Mouse (Mus musculus) adrenal gland, postnatal 14 days (tissue): ENCODE measurements around the gene Dynlt1c. TPM values are rescaled to one million over a fixed set of nuclear protein-coding genes. Genes with fewer than 3 reads are reported as not detected.
"Not testable (repeated sequence)": the region's sequence is repeated elsewhere in the genome, so short reads cannot be mapped to it uniquely, and the experiment has no call there.

ENCODE experiments used
- DNase-seq: peaks from one replicate; pipeline ENCODE4 v3.0.0; 2021; ENCODE audit warnings: mixed read lengths
- long read RNA-seq, 2 experiments: library from polyadenylated mRNA; stranded (forward); transcript quantifications; one replicate each; pipeline ENCODE4 v2.0.0; 2021
- total RNA-seq: library from RNA; stranded (reverse); gene quantifications from 2 replicates; pipeline ENCODE4 v1.2.3, GENCODE M21; 2021

Gene Dynlt1c
- total RNA-seq: 9.2 and 16.4 TPM in 2 replicates
- long read RNA-seq, experiment 1, transcript Dynlt1c-201 (5 exons, 2,589 nt): major isoform, 131 of 180 reads
- long read RNA-seq, experiment 1, partial matches to known transcripts: 38 of 180 reads
- long read RNA-seq, experiment 1, other reads (novel, unspliced or antisense): 7 of 180 reads
- long read RNA-seq, experiment 2, transcript Dynlt1c-201 (5 exons, 2,589 nt): major isoform, 115 of 163 reads
- long read RNA-seq, experiment 2, partial matches to known transcripts: 40 of 163 reads
- long read RNA-seq, experiment 2, other reads (novel, unspliced or antisense): 8 of 163 reads

DNA sequence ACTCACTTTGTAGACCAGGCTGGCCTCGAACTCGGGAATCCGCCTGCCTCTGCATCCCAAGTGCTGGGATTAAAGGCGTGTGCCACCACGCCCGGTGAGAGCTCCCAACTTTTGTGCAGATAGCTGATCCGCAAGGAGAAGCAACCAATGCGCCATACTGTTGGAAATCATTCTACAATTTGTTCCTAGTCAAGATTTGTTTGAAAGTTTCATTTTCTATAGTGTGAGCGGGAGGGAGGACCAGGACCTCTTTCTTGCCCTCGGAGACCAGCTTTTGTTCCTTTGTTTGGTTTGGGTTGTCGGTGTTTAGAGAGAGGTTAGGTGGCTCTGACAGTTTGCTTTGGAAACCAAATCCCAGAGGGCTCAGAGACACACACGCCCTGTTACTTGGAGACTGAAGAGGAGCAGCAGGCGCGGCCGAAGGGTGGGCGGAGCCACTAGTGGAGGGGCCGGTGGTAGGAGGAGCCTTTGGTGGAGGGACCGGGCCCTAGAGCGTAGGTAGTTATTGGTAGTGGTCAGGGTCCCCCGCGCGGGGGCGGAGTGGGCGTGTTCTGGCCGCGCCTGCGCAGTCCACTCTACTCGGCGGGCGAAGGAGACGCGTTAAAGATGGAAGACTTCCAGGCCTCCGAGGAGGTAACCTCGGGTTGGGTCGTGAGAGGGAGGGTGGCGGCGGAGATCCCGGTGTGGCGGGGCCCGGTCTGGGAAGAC, at the start of gene Dynlt1c:
Gene Dynlt1c, plus strand, starts transcription at position 468 of the 708 bp plus-strand sequence.
- DNase-seq: peak; percentile 82

DNA sequence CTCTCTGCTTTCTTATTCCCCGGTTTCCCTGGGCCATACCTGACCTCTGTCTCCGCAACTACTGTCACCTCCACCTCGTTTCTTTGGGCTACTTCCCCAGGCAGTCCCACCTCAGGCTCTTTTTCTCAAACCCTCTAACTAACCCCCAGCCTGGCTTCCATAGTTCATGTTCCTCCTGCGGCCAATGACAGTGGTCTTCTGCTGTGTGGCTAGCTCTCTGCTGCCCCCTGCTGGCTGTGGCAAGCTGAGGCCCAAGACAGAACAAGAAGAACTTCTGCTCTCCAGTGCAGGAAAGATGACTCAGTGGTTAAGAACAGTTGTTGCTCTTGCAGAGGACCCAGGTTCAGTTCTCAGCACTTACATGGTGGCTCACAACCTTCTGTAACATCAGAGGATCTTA, 47.7 kb upstream of the Dynlt1c start:
- DNase-seq: not testable (repeated sequence)

DNA sequence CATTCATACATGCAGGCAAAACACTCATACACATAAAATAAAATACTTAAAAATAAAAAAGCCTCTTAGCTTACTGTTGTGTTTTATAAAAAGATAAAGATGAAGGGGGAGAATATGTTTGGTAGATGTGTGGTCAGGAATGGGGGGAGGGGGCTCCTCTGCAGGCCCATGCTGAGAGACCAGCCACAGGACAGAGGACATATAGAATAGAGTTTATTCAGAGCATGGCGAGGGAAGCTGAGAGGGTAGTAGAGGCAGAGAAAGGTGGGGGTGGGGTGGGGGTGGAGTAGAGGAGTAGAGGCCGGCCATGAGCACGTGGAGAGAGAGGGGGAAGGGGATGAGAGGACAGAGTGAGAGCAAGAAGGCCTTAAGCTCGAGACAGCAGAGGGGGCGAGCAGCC, 47.2 kb upstream of the Dynlt1c start:
- not testable (repeated sequence) for DNase-seq

DNA sequence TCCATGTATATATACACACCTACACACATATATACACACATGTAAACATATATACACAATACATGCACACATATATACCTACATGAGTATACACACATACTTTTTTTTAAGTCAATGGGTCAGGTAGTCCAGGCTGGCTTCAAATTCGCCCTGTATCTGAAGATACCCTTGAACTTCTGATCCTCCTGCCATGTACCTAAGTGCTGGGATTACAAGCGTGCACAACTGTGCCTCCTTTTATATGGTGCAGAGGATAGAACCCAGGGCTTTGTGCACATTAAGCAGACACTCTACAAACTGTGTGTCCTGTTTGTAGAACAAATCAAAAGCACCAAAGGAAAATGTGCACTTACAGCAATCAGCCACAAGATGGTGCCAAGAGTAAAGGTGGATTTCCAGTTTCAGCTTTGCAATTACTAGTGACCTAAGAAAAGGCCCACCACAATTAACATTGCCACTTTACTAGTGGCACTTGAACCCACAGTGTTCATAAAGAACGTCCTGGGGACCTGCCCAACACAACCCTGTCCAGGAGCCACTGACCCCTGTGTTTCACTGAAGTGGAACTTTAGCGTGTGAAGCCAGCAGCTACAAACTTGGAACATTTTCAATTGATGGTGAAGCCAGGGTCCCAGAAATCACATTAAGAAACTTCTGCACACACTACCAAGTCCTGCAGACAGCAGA, 41.9 kb upstream of the Dynlt1c start:
- not testable (repeated sequence) for DNase-seq

DNA sequence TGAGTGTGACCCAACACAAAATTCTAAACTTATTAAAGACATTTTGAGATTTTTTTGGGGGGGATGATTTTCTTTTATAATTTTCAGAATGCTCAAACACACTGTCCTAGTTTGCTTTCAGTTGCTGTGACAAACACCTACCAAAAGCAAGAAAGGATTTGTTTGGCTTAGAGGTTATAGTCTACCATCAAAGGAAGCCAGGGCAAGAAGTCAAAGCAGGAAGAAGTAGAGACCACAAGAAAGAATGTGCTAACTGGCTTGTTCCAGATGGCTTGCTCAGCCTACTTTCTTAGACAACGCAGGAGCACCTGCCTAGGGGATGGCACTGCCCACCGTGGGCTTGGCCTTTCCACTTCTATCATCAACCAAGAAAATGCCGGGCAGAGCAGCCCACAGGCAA, 36.6 kb upstream of the Dynlt1c start:
- not testable (repeated sequence) for DNase-seq

DNA sequence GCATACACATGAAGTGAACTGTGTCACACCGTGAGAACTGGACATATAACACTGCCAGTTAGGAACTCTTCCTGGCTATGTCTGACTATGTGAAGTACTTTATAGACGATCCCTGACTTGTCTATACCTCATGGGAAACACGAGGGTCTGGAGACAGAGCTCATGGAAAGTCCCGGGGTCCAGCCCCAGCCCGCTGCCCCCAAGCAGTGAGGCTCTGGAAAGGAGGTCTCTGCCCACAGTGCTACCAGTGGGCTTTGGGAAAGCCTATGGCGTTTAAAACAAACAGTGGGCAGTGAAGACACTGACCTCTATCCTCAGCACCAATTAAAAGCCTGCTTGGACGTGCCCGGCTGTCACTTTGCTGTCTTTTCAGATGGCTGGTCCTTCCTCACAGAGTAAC, 33.6 kb upstream of the Dynlt1c start:
- DNase-seq: not testable (repeated sequence)

DNA sequence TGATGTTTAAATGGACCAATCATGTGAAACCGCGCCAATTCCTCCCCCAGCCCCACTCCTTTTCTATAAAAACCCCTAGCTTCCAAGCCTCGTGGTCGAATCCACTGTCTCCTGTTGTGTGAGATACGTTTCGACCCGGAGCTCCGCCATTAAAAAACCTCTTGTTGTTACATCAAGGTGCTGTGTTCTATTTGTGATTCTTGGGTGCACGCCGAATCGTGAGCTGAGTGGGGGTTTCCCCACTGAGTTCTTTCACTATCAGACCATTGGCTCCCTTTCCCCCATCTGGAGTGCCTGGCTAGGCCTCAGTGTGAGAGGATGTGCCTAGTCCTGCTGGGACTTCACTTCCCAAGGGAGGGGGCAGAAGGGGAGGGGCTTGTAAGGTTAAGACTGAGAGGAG, 30.2 kb upstream of the Dynlt1c start:
- DNase-seq: not testable (repeated sequence)

DNA sequence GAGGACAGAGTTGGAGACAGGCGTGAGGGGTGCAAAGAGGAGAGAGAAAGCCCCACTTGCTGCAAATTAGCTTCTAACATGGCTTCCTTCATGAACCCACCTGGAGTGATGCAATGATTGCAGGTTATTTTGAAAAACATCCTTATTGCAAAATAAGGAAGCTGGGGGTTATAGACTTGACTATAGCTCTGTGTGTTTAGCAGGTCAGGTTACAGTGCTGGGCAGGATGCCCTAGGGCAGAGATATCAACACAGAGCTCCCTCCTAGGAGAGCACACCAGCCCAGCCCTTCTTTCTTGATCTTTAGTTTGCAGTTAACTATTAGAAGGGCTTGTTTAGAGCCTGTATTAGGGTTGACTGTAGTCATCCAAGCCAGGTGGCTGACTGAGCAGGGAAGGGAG, 29.3 kb upstream of the Dynlt1c start:
- not testable (repeated sequence) for DNase-seq

DNA sequence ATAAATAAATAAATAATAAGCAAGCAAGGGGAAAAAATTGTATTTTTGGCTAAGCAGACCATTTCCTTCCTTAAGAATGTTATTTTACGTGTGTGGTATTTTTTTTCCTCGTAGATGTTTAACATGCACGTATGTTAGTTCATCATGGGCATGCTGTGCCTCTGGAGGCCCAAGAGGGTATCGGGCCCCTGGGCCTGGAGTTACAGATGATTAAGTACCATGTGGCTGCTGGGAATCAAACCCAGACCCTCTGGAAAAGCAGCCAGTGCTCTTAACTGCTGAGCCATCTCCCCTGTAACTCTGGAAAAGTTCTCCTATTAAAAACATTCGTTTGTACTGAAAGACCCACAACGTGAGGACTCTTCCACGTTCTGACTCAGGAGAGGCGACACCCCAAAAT, 26.1 kb upstream of the Dynlt1c start:
- DNase-seq: not testable (repeated sequence)

DNA sequence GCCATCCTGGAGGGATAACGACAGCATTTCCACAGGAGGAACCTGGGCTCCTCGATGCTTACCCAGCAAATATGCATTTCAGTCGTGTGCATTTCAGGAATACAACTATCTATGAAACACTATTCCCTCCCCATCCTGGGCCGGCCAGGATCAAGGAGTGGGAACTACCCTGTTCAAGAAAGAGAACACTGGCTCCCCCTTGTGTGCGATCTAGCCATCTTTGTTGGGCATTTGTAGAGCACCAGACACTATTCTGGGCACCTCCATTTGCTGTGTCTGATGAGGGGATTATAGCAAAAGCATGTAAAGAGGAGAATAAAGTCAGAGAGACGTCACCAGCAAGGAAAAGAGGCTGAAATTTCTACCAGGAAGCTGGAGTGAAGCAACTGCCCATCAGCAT, 12.8 kb upstream of the Dynlt1c start:
- DNase-seq: not testable (repeated sequence)

DNA sequence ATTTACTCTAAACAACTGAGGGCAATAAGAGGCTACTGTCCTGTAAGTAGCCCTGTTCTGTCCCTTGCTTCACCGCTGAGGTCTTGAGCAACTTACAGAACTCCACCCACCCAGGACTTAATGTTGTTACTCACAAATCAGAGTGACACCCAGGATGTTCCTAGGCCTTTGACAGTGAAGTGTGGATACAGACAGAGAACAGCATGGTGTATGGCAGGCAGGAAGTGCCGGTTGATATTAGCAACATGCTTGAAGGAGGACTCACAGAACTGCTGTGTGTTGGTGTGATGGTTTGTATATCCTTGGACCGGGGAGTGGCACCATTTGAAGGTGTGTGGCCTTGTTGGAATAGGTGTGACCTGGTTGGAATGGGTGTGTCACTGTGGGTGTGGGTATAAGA, 9.4 kb upstream of the Dynlt1c start:
- DNase-seq: not testable (repeated sequence)

DNA sequence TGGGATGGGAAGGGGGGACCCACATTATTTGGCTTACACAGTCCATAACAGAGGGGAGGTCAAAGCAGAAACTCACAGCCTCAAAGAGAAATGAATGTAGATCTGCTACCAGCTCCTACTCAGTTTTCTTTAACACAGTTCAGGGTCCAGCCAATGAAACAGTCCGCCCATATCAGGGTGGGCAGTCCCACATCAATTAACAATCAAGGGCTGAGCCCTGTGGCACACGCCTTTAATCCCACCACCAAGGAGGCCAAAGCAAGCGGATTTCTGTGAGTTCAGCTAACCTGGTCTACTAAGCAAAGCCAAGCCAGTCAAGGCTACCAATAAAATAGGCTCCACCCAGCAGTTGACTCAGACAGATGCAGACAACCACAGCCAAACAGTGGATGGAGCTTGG, 7.6 kb upstream of the Dynlt1c start:
- DNase-seq: not testable (repeated sequence)

DNA sequence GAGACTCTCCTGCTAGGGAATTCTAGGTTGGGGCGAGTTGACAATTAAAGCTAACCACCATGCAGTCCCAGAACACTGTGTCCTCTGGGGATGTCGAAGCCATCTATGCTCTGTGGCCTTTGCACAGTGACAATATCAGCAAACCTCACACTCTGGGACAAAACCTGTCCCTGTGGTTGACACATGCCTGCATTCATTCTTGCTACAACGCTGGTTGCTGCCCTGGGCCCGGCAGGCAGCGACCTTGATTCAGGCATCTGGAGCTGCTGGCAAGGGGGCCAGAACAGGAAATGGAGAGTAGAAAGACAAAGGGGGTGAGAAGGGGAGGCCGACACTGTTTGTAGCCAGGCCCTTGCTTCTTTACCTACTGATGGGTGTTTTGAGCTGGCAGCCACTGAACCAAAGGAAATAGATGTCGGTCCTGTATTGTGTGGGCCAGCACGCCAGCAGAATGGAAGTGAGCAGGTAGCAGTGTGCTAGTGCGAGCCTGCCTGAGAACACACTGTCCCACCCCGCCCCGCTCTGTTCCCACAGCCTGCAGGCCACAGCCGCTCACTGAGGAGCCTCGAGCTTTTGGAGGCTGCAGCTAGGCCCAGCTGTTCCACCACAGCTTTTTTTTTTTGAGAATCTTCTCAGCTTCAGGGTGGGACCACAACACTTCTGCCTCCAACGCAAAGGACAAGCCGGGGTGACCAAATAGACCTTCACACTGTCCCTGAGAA, 5.5 kb upstream of the Dynlt1c start:
- DNase-seq: peak; percentile 56

DNA sequence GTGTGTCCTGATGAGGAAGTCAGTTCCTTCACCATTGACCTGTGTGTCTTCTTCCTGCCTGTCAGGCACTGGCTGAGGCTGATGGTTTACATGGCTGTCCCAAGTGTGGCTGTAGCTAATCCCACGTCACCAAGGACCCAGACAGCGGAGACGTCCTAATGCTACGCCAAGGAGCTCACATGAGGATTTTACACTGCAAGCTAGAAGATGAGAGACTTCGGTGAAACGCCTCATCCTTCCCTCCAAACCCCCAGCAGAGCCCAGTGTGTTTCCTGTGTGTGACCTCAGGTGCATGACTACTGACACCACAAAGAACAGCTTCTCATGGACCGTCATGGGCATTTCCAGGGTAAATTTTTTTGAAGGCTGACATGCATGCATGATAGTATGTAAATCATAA, 3.1 kb upstream of the Dynlt1c start:
- DNase-seq: not testable (repeated sequence)

DNA sequence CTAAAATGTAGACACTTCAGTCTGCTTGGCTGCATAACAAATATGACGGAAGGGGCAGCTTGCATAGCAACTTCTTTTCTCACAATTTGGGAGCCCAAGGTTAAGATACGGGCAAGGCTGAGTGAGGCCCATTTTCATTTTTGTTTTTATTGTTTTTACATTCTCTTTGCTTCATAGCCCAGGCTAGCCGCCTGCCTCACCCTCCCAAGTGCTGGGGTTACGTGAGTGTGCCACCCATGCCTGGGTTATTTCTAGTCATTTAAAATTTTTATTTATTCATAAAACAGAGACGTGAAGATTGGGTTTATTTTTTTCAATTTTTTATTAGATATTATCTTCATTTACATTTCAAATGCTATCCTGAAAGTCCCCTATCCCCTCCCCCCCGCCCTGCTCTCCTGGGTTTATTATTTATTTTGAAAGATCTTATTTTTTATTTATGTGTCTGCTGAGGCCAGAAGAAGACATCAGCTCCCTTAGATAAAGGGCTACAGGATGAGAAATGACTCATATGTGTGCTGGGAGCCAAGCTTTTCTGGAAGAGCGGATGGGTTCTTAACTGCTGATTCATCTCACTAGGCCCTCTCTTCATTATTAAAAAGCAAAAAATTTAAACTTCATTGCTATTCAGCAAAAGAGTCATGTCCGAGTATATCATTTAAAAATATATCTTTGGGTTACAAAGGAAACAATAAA, 1.1 kb upstream of the Dynlt1c start:
- peak; percentile 48 for DNase-seq

DNA sequence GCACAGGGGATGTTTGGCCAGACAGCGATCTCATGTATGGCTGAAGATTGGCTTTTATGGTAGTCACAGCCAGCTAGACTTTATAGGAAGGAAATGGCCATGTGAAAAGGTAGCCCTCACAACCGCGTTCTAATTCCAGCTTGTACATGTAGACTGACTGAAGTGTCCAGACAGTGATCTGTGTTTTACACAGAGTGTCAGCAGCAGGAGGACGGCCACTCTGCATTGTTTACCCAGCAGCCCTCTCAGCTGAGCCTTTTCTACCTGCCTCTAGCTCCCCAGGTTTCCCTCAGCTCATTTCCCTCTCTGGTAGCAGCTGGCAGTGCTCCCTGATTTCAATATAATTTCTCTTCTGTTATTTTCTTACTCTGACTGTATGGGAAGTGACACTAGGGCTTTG, 734 bp downstream of the Dynlt1c start:
- DNase-seq: not testable (repeated sequence)

DNA sequence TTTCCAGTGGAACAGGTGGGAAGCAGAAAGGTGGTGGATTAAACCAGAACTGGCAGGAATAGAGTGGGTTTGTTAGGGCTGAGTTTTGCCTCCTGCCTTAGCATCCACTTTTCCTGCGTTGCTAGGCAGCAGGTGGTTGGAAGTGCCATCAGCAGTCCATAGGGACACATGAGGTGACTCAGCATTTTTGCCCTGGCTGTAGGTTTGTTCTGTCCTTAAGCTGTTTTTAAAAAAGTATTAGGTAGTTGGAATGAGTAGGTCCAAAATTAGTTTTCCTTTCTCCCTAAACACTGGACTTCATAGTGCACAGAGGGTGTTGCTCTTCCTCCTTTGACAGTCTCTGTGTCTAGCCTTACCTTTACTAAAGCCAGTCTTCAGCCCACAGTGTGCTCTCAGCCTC, 3.9 kb downstream of the Dynlt1c start:
- DNase-seq: not testable (repeated sequence)

DNA sequence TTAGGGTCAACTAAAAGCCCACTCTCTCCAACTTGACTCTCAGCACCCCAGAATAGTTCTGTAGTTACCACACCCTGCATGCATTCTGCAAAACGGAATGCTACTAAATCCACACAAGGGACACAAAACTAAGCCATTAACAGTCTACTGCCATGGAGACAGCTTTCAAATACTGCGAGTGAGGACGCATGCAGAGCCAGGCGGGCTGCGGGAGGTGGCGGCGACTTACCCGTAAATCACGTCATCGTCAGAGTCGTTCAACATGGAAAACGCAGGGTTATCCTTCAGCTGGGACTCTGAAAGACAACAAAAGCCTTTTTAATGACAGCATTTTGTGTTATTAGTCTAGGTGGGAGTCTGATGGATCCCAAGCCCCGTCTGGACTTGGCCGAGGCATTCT, 12.1 kb downstream of the Dynlt1c start:
- not testable (repeated sequence) for DNase-seq

DNA sequence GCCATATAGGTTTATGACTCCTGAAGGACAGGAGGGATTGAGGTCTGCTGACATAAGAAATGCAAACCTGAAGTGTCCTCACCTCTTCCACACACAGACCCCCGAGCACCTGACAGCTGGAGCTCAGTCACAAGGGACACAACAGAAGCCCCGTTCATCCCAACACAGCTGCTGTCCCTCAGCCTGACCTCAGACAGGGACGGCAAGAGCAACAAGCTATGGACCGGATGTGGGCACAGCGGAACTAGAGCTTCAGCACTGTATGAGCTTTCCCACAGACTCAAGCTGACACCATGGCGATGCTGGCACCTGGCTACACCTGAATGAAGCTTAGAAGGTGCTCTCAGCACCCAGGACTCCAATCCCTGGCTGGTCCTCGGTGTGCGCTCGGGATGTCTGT, 12.8 kb downstream of the Dynlt1c start:
- not testable (repeated sequence) for DNase-seq

DNA sequence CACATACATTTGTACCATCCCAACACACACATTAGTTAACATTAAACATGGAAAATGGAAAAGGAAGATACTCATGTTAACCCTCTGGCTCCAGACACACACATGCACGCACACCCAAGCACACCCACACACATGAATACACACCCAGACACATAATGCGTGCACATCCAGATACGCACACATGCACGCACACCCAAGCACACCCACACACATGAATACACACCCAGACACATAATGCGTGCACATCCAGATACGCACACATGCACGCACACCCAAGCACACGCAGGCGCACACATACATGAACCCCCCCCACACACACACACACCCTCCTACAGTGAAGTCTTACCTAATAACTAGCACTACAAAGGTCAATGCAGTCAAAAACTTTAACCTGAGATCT, 15.3 kb downstream of the Dynlt1c start:
- DNase-seq: not testable (repeated sequence)

DNA sequence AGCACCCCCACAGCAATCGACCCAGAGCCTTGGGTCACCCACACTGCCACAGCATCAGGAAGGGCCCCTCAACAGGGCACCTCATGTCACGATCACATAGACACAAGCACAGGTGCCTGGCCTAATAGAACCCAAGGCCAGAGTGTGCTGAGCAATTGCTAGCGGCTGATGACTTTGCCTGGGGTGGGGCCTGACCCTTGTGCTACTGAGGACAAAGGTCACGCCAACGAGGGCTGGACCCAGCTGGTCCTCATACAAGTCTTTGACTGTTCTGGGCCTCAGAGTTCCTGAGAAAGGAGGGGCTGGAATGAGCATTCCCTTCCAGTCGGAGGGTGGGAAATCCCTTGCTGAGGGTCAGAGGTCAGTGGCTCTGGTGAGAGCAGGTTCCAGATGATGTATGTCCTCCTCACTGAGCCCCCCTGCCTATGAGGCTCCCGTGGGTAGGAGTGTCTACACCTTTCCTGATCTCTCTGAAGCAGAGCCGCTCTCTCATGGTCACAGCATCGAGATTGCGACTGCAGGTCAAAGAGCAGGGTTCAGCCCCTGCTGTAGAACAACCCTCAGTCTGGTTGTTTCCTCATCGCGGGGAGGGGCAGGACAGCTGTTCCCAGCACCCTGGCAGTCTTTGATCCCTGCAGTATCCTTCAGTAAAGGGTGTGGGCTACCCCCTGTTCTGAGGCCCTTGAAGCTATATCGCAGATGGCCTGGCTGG, 16.4 kb downstream of the Dynlt1c start:
- DNase-seq: not testable (repeated sequence)
